Mouse (Mus musculus): ENCODE data around the gene Gm7173.

The Gm7173 gene

GRCm38 (mm10) chrX:79516977-79517645, at the start of gene Gm7173:
Gm7173 (minus strand) TSS chrX:79517285.
- in situ Hi-C loops (cut with MboI, MseI): no loop called here

GRCm38 (mm10) chrX:79517646-79518016, 546 bp upstream of the Gm7173 start:
- in situ Hi-C loops (cut with MboI, MseI): no loop called here

GRCm38 (mm10) chrX:79316790-79317189, 200.3 kb downstream of the Gm7173 start:
- in situ Hi-C loops (cut with MboI, MseI): no loop called here
